Mouse (Mus musculus): ENCODE results near the gene C1qa. TPM values are rescaled to one million over a fixed set of nuclear protein-coding genes. Genes with fewer than 3 reads are reported as not detected.

Gene C1qa
- polyA plus RNA-seq (2014; fragmentation: Nextera tagmentation; extraction: Ambion mirVana): 34.2 and 34.6 TPM in 2 replicates

DNA sequence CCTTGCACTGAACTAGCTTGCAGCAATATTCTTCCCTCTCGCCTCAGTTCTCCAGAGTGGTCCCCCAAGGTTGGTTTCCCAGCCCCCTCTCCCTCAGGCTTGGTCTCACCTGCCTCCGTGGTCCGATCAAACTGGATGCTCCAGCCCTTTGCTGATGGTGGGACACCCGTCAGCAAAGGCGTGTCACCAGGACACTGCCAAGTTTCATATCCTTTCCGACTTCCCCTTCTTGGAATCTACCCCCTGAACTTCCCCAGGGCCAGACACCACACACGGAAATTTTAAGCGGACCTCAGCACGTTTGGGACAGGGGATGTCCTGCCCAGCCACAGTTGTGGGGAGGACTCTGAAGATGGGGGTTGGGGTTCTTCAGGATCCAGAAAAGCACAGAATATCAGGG lies at the start of gene C1qa:
C1qa (minus strand) TSS at position 167 of the 400 bp plus-strand sequence.
- Histone ChIP-seq H3K4me2 (ENCODE audit: low read length) (no peak within 1 kb of the TSS), H3K9ac (ENCODE audit: low read length) (no peak within 1 kb of the TSS), H3K9me3 (ENCODE audit: control insufficient read depth, low read length) (no peaks in the 10 kb centered on the region), H3K27ac (ENCODE audit: low read depth) (no peak within 1 kb of the TSS), H3K4me1 (replicated peaks; ENCODE audit: control insufficient read depth, insufficient read depth, low read length) (peaks cover 6% of the 10 kb centered on the region; the same call in 1 of the 2 replicates), H3K36me3 (ENCODE audit: control insufficient read depth, insufficient read depth, low read length) (no peaks in the 10 kb centered on the region), H3K27me3 (replicated peaks; ENCODE audit: control insufficient read depth, insufficient read depth, low read length) (peaks cover 20% of the 10 kb centered on the region), H3K4me3 (ENCODE audit: low read depth, low read length) (no peak within 1 kb of the TSS)
- DNase-seq (ENCODE audit: low spot score): no peak
- 71% methylated on average over 9 of the region's 9 CpGs for WGBS
- ATAC-seq (replicated peaks; ENCODE audit: low FRiP score, low TSS enrichment, low read depth): no peak

DNA sequence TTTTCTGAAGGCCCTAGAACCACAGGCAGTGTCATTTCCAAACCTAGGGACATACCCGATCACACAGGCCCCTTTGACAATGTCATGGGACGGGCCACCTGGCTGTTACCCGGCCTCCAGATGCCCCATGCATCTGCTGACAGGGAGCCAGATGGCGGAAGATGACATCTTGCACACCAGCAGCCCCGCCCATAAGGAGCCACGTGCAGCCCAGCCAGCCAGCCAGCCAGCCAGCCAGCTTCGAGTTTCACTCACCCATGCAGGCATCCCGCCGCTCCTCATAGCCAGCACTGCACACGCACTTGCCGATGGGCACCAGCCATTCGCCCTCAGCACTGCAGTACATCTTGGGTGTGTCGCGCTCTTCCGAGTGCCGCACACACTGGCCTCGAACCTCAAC lies 46.8 kb upstream of the C1qa start:
- H3K4me2 ChIP-seq (ENCODE audit: low read length): no peak overlapping the region
- H3K36me3 ChIP-seq (ENCODE audit: control insufficient read depth, insufficient read depth, low read length): no peaks in the 10 kb centered on the region
- 0 out of 2 replicates have a peak, but pooled peaks cover 7% of the 10 kb centered on the region for H3K27me3 ChIP-seq (replicated peaks; ENCODE audit: control insufficient read depth, insufficient read depth, low read length)
- no peaks in the 10 kb centered on the region for H3K9me3 ChIP-seq (ENCODE audit: control insufficient read depth, low read length)
- ATAC-seq (replicated peaks; ENCODE audit: low FRiP score, low TSS enrichment, low read depth) (no peak), DNase-seq (ENCODE audit: low spot score) (no peak)
- no peak overlapping the region for H3K9ac ChIP-seq (ENCODE audit: low read length)
- H3K27ac ChIP-seq (ENCODE audit: low read depth): no peak overlapping the region
- 56% methylated on average over 17 of the region's 17 CpGs for WGBS
- H3K4me3 ChIP-seq (ENCODE audit: low read depth, low read length): no peak overlapping the region
- peaks cover 8% of the 10 kb centered on the region for H3K4me1 ChIP-seq (replicated peaks; ENCODE audit: control insufficient read depth, insufficient read depth, low read length)

DNA sequence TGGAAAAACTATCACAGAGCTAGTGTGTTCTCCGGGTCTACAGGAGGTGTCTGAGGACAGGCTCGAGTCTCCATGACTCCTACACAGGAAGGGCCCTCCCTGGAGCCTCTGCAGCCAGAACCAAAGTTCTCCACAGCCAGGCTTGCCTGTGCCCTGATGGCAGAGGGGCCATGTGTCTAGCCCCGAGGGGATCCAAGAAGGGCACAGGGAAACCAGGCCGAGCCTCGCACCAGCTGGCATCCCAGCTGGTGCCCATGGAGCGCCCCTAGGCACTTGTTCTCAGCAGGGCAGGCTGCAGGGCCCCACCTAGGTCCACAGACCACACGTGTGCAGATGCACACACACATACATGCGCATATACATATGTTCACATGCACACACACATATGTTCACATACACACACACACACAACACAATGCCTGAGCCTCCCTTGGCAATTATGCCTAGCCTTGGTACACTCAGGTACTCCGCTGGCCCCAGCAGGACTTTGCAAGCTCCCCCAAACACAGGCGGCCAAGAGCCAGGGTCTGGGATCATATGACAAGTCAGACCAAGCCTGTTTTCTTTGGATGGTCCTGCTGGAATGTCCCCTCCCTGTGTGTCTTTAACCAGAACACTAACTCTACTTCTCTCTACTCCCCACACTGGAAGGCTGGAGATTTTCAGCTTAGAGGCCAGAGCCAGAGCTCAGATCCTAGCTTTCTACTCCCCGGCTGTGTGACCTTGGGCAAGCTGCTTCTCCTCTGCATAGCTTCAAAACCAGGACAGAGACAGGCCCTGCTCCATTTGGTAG lies 46.2 kb upstream of the C1qa start:
- H3K4me3 ChIP-seq (ENCODE audit: low read depth, low read length): no peak overlapping the region
- H3K4me1 ChIP-seq (replicated peaks; ENCODE audit: control insufficient read depth, insufficient read depth, low read length): peaks cover 8% of the 10 kb centered on the region
- H3K4me2 ChIP-seq (ENCODE audit: low read length): no peak overlapping the region
- no peak overlapping the region for H3K27ac ChIP-seq (ENCODE audit: low read depth)
- H3K9ac ChIP-seq (ENCODE audit: low read length): no peak overlapping the region
- no peaks in the 10 kb centered on the region for H3K36me3 ChIP-seq (ENCODE audit: control insufficient read depth, insufficient read depth, low read length)
- no peaks in the 10 kb centered on the region for H3K9me3 ChIP-seq (ENCODE audit: control insufficient read depth, low read length)
- H3K27me3 ChIP-seq (replicated peaks; ENCODE audit: control insufficient read depth, insufficient read depth, low read length): 0 out of 2 replicates have a peak, but pooled peaks cover 7% of the 10 kb centered on the region
- 82% methylated on average over 11 of the region's 11 CpGs for WGBS
- DNase-seq (ENCODE audit: low spot score) (no peak), ATAC-seq (replicated peaks; ENCODE audit: low FRiP score, low TSS enrichment, low read depth) (no peak)

DNA sequence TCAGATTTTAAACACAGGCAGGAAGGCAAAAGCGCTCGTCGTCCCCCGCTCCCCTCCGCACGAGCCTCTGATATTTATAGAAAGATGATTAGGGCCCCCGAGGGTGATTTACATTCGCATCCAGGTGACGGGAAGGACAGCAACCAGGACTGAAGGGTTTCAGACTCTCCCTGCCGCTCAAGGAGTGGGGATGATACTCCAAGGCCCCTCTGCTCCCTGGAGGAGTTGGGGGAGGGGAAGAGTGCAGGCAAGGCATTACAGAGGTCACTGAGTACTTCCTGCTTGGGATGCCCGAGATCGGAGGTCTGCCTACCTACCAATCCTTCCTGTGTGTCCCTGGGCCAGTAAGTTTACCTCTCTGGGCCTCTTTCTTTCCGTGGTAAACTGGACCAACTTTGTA lies 44.6 kb upstream of the C1qa start:
- WGBS: 14% methylated on average over 13 of the region's 13 CpGs
- peaks cover 8% of the 10 kb centered on the region for H3K4me1 ChIP-seq (replicated peaks; ENCODE audit: control insufficient read depth, insufficient read depth, low read length)
- no peak overlapping the region for H3K4me3 ChIP-seq (ENCODE audit: low read depth, low read length)
- no peak overlapping the region for H3K9ac ChIP-seq (ENCODE audit: low read length)
- ATAC-seq (replicated peaks; ENCODE audit: low FRiP score, low TSS enrichment, low read depth) (no peak), DNase-seq (ENCODE audit: low spot score) (no peak)
- H3K4me2 ChIP-seq (ENCODE audit: low read length): peak overlapping the region; percentile 16
- no peak overlapping the region for H3K27ac ChIP-seq (ENCODE audit: low read depth)
- H3K27me3 ChIP-seq (replicated peaks; ENCODE audit: control insufficient read depth, insufficient read depth, low read length): 0 out of 2 replicates have a peak, but pooled peaks cover 7% of the 10 kb centered on the region
- no peaks in the 10 kb centered on the region for H3K9me3 ChIP-seq (ENCODE audit: control insufficient read depth, low read length)
- no peaks in the 10 kb centered on the region for H3K36me3 ChIP-seq (ENCODE audit: control insufficient read depth, insufficient read depth, low read length)

DNA sequence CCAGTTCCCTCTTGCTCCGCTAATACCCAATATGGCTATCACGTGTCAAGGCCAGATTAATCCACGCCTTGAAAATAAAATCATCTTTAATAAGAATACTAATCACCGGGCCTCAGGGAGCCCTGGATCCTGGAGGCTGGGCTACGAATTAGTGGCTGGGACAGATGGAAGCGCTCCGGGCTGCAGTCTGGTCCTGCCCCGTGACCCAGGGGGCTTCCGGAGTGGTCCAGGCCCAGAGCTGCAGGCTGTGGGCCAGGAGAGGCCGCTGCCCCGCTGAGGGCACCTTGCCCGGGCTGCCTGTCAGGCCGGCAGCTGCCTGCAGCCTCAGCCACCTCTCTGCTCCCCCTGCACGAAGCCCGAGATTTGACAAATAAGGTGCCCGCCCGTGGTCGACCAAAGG lies 44.2 kb upstream of the C1qa start:
- H3K27ac ChIP-seq (ENCODE audit: low read depth): no peak overlapping the region
- H3K4me3 ChIP-seq (ENCODE audit: low read depth, low read length): no peak overlapping the region
- ATAC-seq (replicated peaks; ENCODE audit: low FRiP score, low TSS enrichment, low read depth) (no peak), DNase-seq (ENCODE audit: low spot score) (no peak)
- H3K9ac ChIP-seq (ENCODE audit: low read length): no peak overlapping the region
- H3K4me2 ChIP-seq (ENCODE audit: low read length): peak overlapping the region; percentile 16
- WGBS: 19% methylated on average over 18 of the region's 18 CpGs
- H3K9me3 ChIP-seq (ENCODE audit: control insufficient read depth, low read length): no peaks in the 10 kb centered on the region
- 0 out of 2 replicates have a peak, but pooled peaks cover 7% of the 10 kb centered on the region for H3K27me3 ChIP-seq (replicated peaks; ENCODE audit: control insufficient read depth, insufficient read depth, low read length)
- peaks cover 8% of the 10 kb centered on the region for H3K4me1 ChIP-seq (replicated peaks; ENCODE audit: control insufficient read depth, insufficient read depth, low read length)
- no peaks in the 10 kb centered on the region for H3K36me3 ChIP-seq (ENCODE audit: control insufficient read depth, insufficient read depth, low read length)

DNA sequence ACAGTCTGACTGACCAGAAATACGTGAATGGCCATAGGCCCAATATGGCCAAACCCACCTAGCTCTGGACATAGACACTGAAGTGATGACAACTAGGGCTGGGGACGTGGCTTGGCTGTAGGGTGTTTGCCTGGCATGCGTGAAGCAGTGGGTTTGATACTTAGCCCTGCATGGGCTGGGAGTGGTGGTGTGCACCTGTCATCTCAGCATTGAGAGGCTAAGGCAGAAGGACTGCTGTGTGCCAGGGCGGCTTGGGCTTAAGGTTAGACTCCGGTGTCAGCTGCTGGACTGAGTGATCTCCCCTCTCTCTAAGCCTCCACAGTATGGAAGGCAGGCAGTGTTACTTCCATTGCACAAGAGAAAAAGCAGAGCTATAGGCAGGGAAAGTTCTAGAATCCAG lies 39.3 kb upstream of the C1qa start:
- ATAC-seq (replicated peaks; ENCODE audit: low FRiP score, low TSS enrichment, low read depth): no peak
- H3K9me3 ChIP-seq (ENCODE audit: control insufficient read depth, low read length): no peaks in the 10 kb centered on the region
- no peak overlapping the region for H3K9ac ChIP-seq (ENCODE audit: low read length)
- H3K4me3 ChIP-seq (ENCODE audit: low read depth, low read length): no peak overlapping the region
- no peaks in the 10 kb centered on the region for H3K36me3 ChIP-seq (ENCODE audit: control insufficient read depth, insufficient read depth, low read length)
- H3K27me3 ChIP-seq (replicated peaks; ENCODE audit: control insufficient read depth, insufficient read depth, low read length): 0 out of 2 replicates have a peak, but pooled peaks cover 5% of the 10 kb centered on the region
- no peak overlapping the region for H3K4me2 ChIP-seq (ENCODE audit: low read length)
- H3K27ac ChIP-seq (ENCODE audit: low read depth): no peak overlapping the region
- WGBS: 88% methylated on average over 5 of the region's 5 CpGs
- peaks cover 4% of the 10 kb centered on the region for H3K4me1 ChIP-seq (replicated peaks; ENCODE audit: control insufficient read depth, insufficient read depth, low read length)
- DNase-seq (ENCODE audit: low spot score): no peak

DNA sequence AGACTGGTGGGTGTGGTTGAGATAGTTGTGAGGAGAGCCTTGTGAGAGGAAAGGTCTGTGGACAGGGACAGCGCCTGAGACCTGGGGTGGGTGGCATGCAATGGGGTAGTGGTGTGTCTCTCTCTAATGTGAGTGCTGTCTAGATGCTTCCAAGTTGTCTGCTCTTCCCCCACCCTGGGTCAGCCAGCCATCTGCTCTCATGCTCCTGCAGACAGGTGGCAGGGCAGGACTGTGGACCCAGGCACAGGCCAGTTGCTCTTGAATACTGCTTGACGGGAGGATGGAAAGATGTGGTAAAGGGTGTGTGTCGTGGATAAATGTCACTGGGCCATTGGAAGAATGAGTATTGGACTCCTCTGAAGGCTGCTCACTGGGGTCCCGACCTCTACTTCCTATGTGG lies 38.7 kb upstream of the C1qa start:
- Histone ChIP-seq H3K4me2 (ENCODE audit: low read length) (no peak overlapping the region), H3K4me1 (replicated peaks; ENCODE audit: control insufficient read depth, insufficient read depth, low read length) (no peaks in the 10 kb centered on the region), H3K27me3 (replicated peaks; ENCODE audit: control insufficient read depth, insufficient read depth, low read length) (0 out of 2 replicates have a peak, but pooled peaks cover 5% of the 10 kb centered on the region), H3K27ac (ENCODE audit: low read depth) (no peak overlapping the region), H3K36me3 (ENCODE audit: control insufficient read depth, insufficient read depth, low read length) (no peaks in the 10 kb centered on the region), H3K9me3 (ENCODE audit: control insufficient read depth, low read length) (no peaks in the 10 kb centered on the region), H3K9ac (ENCODE audit: low read length) (no peak overlapping the region), H3K4me3 (ENCODE audit: low read depth, low read length) (no peak overlapping the region)
- ATAC-seq (replicated peaks; ENCODE audit: low FRiP score, low TSS enrichment, low read depth) (no peak), DNase-seq (ENCODE audit: low spot score) (no peak)
- WGBS: 67% methylated on average over 4 of the region's 4 CpGs

DNA sequence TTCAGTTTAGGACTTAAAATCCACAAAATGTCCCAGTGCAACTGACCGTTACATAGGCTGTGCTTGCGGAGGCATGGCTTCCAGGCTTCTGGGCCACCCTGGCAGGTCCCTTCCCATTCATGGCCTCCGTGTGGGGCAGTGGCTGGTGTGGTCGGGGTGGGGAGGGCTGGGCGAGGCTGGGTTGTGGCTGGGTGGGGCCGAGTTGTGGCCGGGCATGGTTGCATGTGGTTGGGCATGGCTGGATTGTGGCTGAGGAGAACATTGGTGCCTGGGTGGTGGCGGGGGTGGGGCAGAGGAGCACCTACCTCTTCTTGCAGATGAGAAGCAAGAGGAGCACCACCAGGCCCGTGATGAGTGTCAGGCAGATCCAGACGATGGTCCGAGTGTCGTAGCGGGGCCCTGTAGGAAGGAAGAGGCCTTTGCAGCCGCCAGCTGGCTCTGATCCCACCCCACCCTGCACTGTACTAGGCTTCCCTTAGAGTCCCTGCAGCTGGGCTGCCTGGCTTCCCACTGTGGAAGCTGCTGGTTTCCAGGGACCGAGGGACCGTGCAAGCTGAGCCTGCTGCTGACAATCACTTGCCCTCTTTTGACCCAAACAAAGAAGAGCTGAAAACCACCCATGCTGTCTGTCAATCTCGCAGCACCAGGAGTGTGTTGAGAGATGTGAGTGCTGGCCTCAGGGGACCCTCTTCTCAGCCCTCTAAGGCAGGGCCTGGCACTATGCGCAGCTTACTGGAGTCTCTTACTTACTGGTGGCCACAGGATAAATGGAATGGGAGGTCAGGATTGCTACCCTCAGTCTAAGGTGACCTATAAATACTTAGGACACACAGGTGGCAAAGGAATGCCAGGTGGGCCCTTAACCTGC lies 36.4 kb upstream of the C1qa start:
- 50% methylated on average over 18 of the region's 18 CpGs for WGBS
- Histone ChIP-seq H3K4me1 (replicated peaks; ENCODE audit: control insufficient read depth, insufficient read depth, low read length) (no peaks in the 10 kb centered on the region), H3K4me2 (ENCODE audit: low read length) (no peak overlapping the region), H3K4me3 (ENCODE audit: low read depth, low read length) (no peak overlapping the region), H3K9ac (ENCODE audit: low read length) (no peak overlapping the region), H3K27me3 (replicated peaks; ENCODE audit: control insufficient read depth, insufficient read depth, low read length) (no peaks in the 10 kb centered on the region), H3K36me3 (ENCODE audit: control insufficient read depth, insufficient read depth, low read length) (no peaks in the 10 kb centered on the region), H3K27ac (ENCODE audit: low read depth) (no peak overlapping the region), H3K9me3 (ENCODE audit: control insufficient read depth, low read length) (no peaks in the 10 kb centered on the region)
- ATAC-seq (replicated peaks; ENCODE audit: low FRiP score, low TSS enrichment, low read depth) (no peak), DNase-seq (ENCODE audit: low spot score) (no peak)

All from intestine, embryonic 14.5 days (tissue).